Mouse (Mus musculus): ENCODE results near the gene Olfr1394.
"Not testable (repeated sequence)": the region's sequence is repeated elsewhere in the genome, so short reads cannot be mapped to it uniquely, and the experiment has no call there.

Olfr1394 gene

GRCm38 (mm10) chr11:49154077-49154476 lies at the start of gene Olfr1394:
Gene Olfr1394 (plus strand): TSS chr11:49154377.
- no peak for DNase-seq (ENCODE audit: low spot score in 2 of 2)

DNA sequence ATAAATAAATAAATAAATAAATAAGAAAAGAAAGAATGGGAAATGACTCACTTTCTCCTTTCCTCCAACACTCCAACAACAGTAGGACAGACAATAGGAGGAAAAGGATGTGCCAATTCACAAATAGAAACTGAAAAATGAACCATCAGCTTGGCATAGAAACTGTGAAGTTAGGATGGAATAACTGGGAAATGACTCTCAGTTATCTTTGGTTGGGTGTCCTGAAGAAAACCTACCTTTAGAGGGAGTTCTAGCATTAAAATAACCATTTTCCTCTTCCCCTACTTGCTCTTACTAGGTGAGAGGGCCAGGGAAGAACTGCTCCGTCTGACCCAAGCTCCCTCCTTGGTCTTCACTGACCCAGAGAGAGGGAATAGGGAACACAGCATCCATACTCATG lies 48.4 kb upstream of the Olfr1394 start:
- no peak for DNase-seq (ENCODE audit: low spot score in 2 of 2)

- no peak for DNase-seq (ENCODE audit: low spot score in 2 of 2)
Measured at GRCm38 (mm10) chr11:49107650-49108537, 46.3 kb upstream of the Olfr1394 start.

- peak in 1 of 2 experiments; percentile 50 for DNase-seq (ENCODE audit: low spot score in 2 of 2)
Measured at GRCm38 (mm10) chr11:49108833-49109232, 45.3 kb upstream of the Olfr1394 start.

GRCm38 (mm10) chr11:49111000-49111399 lies 43.2 kb upstream of the Olfr1394 start:
- DNase-seq (ENCODE audit: low spot score in 2 of 2): no peak

DNA sequence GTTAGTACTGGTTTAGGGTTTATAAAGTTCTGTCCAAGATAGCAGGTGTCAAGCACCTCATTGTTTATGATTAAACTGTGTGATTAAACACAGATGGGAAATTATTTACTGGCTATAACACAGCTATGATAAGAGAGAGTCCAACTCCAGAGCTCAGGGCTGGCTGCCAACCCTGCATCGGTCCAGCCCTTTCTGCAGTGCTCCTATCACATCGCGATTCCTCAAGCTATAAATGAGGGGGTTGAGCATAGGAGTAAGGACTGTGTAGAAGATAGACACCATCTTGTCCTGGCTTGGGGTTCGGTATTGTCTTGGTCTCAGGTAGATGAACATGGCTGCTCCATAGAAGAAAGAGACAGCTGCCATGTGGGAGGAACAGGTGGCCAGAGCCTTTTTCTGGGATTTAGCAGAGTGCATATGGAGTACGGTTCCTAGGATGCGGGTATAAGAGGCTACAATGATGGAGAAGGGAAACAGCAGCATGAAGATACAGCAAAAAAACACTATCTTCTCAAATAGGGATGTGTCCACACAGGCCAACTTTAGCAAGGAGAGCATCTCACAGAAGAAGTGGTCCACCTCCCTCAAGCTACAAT lies 41.5 kb upstream of the Olfr1394 start:
- no peak for DNase-seq (ENCODE audit: low spot score in 2 of 2)

GRCm38 (mm10) chr11:49114158-49114557 lies 40.0 kb upstream of the Olfr1394 start:
- no peak for DNase-seq (ENCODE audit: low spot score in 2 of 2)

DNA sequence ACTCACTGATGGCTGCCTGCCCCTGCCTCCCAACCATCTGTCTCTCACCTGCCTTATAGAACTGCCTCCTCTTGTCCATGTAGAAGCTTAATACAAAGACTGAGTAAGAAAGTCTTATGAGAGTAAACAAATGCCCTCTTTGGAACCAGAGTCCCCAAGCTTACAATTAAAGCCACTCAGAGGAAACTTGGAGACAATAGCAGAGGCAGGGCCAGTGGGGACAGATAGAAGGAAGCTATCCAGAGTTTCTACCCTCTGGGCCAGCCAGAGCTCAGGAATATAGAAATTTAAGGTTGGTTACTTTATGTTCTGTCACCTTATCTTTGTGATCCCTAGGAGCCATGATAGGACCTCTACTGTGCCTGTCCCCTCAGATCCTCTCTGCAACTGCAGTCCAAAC lies 39.4 kb upstream of the Olfr1394 start, which contains the start of gene Olfr1396:
Olfr1396 (minus strand) TSS at position 101 of the 400 bp plus-strand sequence.
- no peak for DNase-seq (ENCODE audit: low spot score in 2 of 2)

GRCm38 (mm10) chr11:49119635-49120034 lies 34.5 kb upstream of the Olfr1394 start:
- DNase-seq (ENCODE audit: low spot score in 2 of 2): no peak

GRCm38 (mm10) chr11:49124169-49124568 lies 30.0 kb upstream of the Olfr1394 start:
- no peak for DNase-seq (ENCODE audit: low spot score in 2 of 2)

GRCm38 (mm10) chr11:49141974-49142373 lies 12.2 kb upstream of the Olfr1394 start, which contains the start of gene Olfr1395:
Gene Olfr1395 (plus strand): TSS chr11:49142274.
- no peak for DNase-seq (ENCODE audit: low spot score in 2 of 2)

- no peak for DNase-seq (ENCODE audit: low spot score in 2 of 2)
Measured at GRCm38 (mm10) chr11:49156821-49157814, 2.9 kb downstream of the Olfr1394 start.

DNA sequence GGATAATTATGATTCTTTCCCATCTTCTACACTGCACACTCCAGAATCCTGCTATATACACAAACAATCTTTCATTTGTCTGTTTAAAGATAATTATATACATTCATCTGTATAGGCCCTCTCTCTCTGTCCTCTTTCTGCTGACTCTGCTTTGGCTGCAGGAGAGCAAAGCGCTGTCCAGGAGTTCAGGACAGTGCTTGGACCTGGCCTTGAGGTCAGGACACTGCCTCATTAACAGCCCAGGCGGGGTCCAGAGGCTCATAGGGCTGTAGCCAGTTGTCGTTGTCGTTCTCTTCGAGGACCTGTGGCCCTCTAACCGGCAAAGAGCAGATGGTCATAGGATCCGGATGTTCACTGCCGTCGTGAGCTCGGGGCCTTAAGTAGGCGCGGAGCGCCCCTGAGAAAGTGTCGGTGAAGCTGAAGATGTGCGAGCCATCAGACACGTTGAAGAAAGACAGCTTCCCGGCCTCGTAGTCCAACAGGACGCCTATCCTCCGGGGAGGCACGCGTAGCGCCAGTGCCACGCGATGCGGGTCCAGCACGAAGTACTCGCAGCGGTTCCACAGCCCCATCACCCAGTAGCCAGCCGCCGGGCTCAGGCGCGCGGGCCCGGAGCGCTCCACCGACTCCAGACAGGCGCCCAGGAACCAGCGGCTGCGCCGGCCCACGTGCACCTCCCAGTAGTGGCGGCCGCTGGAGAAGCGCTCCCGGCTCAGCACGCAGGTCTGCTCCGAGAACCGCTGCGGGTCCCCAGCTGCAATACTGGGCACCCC lies 14.8 kb downstream of the Olfr1394 start:
- DNase-seq (ENCODE audit: low spot score in 2 of 2): no peak

GRCm38 (mm10) chr11:49170576-49170975 lies 16.4 kb downstream of the Olfr1394 start:
- DNase-seq (ENCODE audit: low spot score in 2 of 2): peak in 1 of 2 experiments; percentile 12

GRCm38 (mm10) chr11:49175345-49175744 lies 21.2 kb downstream of the Olfr1394 start:
- DNase-seq (ENCODE audit: low spot score in 2 of 2): peak; percentile 12 to 35

- not testable (repeated sequence) for DNase-seq (ENCODE audit: low spot score in 2 of 2)
Measured at GRCm38 (mm10) chr11:49176047-49176779, 22.0 kb downstream of the Olfr1394 start.

DNA sequence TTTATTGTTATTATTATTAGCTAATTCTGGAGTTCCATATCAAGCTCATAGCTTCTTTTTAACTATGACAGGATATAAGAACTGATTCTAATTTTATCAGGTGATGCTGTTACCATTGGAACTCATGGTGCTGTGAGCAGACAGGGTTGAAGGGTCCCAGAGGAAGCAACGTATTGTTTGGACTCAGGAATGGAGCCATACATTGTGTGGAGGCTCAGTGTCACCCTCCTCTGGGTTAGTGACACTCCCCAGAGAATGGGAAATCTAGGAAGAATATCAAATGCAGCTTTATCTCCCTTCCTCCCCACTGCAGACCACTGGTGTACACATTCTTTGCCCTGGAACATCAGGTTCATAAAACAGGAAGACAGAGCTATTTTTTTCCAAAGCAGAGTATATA lies 29.0 kb downstream of the Olfr1394 start:
- no peak for DNase-seq (ENCODE audit: low spot score in 2 of 2)

GRCm38 (mm10) chr11:49186452-49186851 lies 32.3 kb downstream of the Olfr1394 start:
- DNase-seq (ENCODE audit: low spot score in 2 of 2): no peak

GRCm38 (mm10) chr11:49186955-49187488 lies 32.8 kb downstream of the Olfr1394 start, which contains the start of gene Btnl9:
Gene Btnl9 (minus strand): TSS chr11:49187159.
- no peak for DNase-seq (ENCODE audit: low spot score in 2 of 2)

- DNase-seq (ENCODE audit: low spot score in 2 of 2): no peak
Measured at GRCm38 (mm10) chr11:49187701-49188100, 33.5 kb downstream of the Olfr1394 start.
